In the genomic region with DNA sequence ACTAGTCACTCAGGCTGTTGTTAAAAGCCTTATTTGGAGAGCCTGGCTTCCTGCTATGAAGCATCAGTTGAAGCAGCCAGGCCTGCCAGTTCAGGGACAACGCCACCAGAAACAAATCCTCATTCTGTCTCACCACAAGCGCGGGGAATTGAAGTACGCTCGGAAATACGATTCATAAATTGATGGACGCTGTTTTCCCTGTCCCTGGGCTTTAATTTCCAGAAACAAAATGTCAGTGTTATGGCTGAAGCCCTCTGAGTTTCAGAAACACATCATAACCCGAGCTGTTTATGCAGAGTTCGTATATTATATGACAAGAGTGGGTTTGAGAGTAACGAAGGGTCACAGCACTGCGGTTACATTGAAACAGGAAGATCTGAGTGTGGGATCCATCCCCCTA, we compare ENCODE assay signal across 25 mouse cellular contexts. TPM values are rescaled to one million over a fixed set of nuclear protein-coding genes. Genes with fewer than 3 reads are reported as not detected.
DNase-seq lines count a peak whose midpoint lies in the region; ATAC-seq and TF ChIP-seq lines count a peak whose summit lies in the region.
"Had no signal": no experiment of that assay in that cellular context is flagged by ENCODE, and none has a peak within 500 bp of the region (broad histone marks: within the 10 kb centered on the region; RNA-seq: fewer than 3 reads in every experiment).

No protein-coding gene starts in this region.

- no peak for TF ChIP-seq EP300 in lung, postnatal 0 days (IDR thresholded peaks at IDR 0.05)

- H3K9ac ChIP-seq in kidney, postnatal 0 days (ENCODE audit: low read depth, low read length): no peak overlapping the region
- H3K9ac ChIP-seq in lung, postnatal 0 days (replicated peaks; ENCODE audit: low read depth): no peak overlapping the region
- H3K9ac ChIP-seq in limb, embryonic 13.5 days: peak overlapping the region; percentile 21; the same call in 1 of the 2 replicates
- H3K9ac ChIP-seq: embryonic facial prominence, embryonic 12.5 days; embryonic facial prominence, embryonic 15.5 days; forebrain, postnatal 0 days; hindbrain, embryonic 13.5 days had no signal

- no peak for ATAC-seq in kidney, postnatal 0 days (replicated peaks; ENCODE audit: low FRiP score, low read depth)
- ATAC-seq in lung, postnatal 0 days: no peak; the same call in 1 of the 2 replicates
- ATAC-seq in limb, embryonic 13.5 days (ENCODE audit: low FRiP score, low read depth): no peak
- ATAC-seq: forebrain, embryonic 14.5 days; forebrain, postnatal 0 days; hindbrain, embryonic 16.5 days; Patski had no signal

- no peaks in the 10 kb centered on the region for H3K27me3 ChIP-seq in heart, embryonic 10.5 days (ENCODE audit: insufficient read depth, poor library complexity, severe bottlenecking)
- no peaks in the 10 kb centered on the region for H3K27me3 ChIP-seq in kidney, postnatal 0 days (ENCODE audit: insufficient read depth, low read length)
- H3K27me3 ChIP-seq in lung, postnatal 0 days (replicated peaks; ENCODE audit: insufficient read depth, low read length): no peaks in the 10 kb centered on the region
- H3K27me3 ChIP-seq in limb, embryonic 13.5 days: 0 out of 2 replicates have a peak, but pooled peaks cover 3% of the 10 kb centered on the region
- H3K27me3 ChIP-seq: CH12.LX; embryonic facial prominence, embryonic 15.5 days; hindbrain, embryonic 13.5 days; Patski had no signal

- no peak for TF ChIP-seq CTCF in kidney, postnatal 0 days (IDR thresholded peaks at IDR 0.05; ENCODE audit: low read depth)
- TF ChIP-seq CTCF in lung, postnatal 0 days (IDR thresholded peaks at IDR 0.05): no peak

- H3K9me3 ChIP-seq in heart, embryonic 10.5 days: no peaks in the 10 kb centered on the region
- H3K9me3 ChIP-seq in kidney, postnatal 0 days (replicated peaks; ENCODE audit: low read length): no peaks in the 10 kb centered on the region
- no peaks in the 10 kb centered on the region for H3K9me3 ChIP-seq in lung, postnatal 0 days (ENCODE audit: low read length)
- no peaks in the 10 kb centered on the region for H3K9me3 ChIP-seq in limb, embryonic 13.5 days
- H3K9me3 ChIP-seq: embryonic facial prominence, embryonic 12.5 days; embryonic facial prominence, embryonic 15.5 days; G1E; hindbrain, embryonic 10.5 days; hindbrain, embryonic 13.5 days had no signal

- peak; percentile 85 for DNase-seq in heart, adult 11 months
- DNase-seq in heart, embryonic 10.5 days (ENCODE audit: low spot score): no peak
- DNase-seq in kidney, postnatal 0 days (ENCODE audit: low spot score): peak; percentile 16
- no peak for DNase-seq in kidney, postnatal 25 days
- DNase-seq in lung, postnatal 0 days (ENCODE audit: low spot score): peak; percentile 19
- no peak for DNase-seq in lung, adult 18-20 months
- no peak for DNase-seq in embryo, embryonic 10 days (ENCODE audit: low spot score)
- DNase-seq: adrenal gland, postnatal 36 days; cerebellum, adult 18-20 months; cerebellum, adult 9-10 months; forebrain, postnatal 0 days; gastrocnemius, adult 2 months; gastrocnemius, postnatal 14 days; heart, adult 18-20 months; heart, postnatal 36 days had no signal

- H3K36me3 ChIP-seq in heart, embryonic 10.5 days: no peaks in the 10 kb centered on the region
- H3K36me3 ChIP-seq in kidney, postnatal 0 days (ENCODE audit: insufficient read depth, low read length): no peaks in the 10 kb centered on the region
- no peaks in the 10 kb centered on the region for H3K36me3 ChIP-seq in lung, postnatal 0 days (ENCODE audit: insufficient read depth, low read length)
- H3K36me3 ChIP-seq in limb, embryonic 13.5 days: no peaks in the 10 kb centered on the region
- H3K36me3 ChIP-seq: embryonic facial prominence, embryonic 12.5 days; embryonic facial prominence, embryonic 15.5 days; G1E; hindbrain, embryonic 10.5 days; hindbrain, embryonic 13.5 days had no signal

- H3K4me2 ChIP-seq in kidney, postnatal 0 days (ENCODE audit: low read length): no peak overlapping the region
- H3K4me2 ChIP-seq in lung, postnatal 0 days (replicated peaks; ENCODE audit: low read depth, low read length): no peak overlapping the region
- no peak overlapping the region for H3K4me2 ChIP-seq in limb, embryonic 13.5 days (replicated peaks)
- H3K4me2 ChIP-seq: embryonic facial prominence, embryonic 12.5 days; embryonic facial prominence, embryonic 15.5 days; hindbrain, embryonic 13.5 days had no signal

- H3K27ac ChIP-seq in heart, embryonic 10.5 days: no peak overlapping the region
- no peak overlapping the region for H3K27ac ChIP-seq in kidney, postnatal 0 days
- H3K27ac ChIP-seq in lung, postnatal 0 days (ENCODE audit: low read length): no peak overlapping the region
- H3K27ac ChIP-seq in limb, embryonic 13.5 days: no peak overlapping the region
- H3K27ac ChIP-seq: embryonic facial prominence, embryonic 12.5 days; embryonic facial prominence, embryonic 15.5 days; gastrocnemius, adult 2 months; hindbrain, embryonic 10.5 days; hindbrain, embryonic 13.5 days had no signal

- peaks cover 4% of the 10 kb centered on the region; the same call in 1 of the 2 replicates for H3K4me1 ChIP-seq in heart, embryonic 10.5 days
- 0 out of 2 replicates have a peak, but pooled peaks cover 3% of the 10 kb centered on the region for H3K4me1 ChIP-seq in kidney, postnatal 0 days (replicated peaks; ENCODE audit: insufficient read depth, low read length)
- no peaks in the 10 kb centered on the region for H3K4me1 ChIP-seq in lung, postnatal 0 days (ENCODE audit: insufficient read depth, low read depth, low read length)
- H3K4me1 ChIP-seq in limb, embryonic 13.5 days: peaks cover 42% of the 10 kb centered on the region
- H3K4me1 ChIP-seq: hindbrain, embryonic 10.5 days; hindbrain, embryonic 13.5 days had no signal

- WGBS in heart, embryonic 10.5 days: 71% methylated on average over 11 of the region's 11 CpGs
- 31% methylated on average over 11 of the region's 11 CpGs for WGBS in kidney, postnatal 0 days
- WGBS in lung, postnatal 0 days: 39% methylated on average over 11 of the region's 11 CpGs
- WGBS in limb, embryonic 13.5 days: 60% methylated on average over 11 of the region's 11 CpGs

- H3K4me3 ChIP-seq in heart, embryonic 10.5 days: no peak overlapping the region
- no peak overlapping the region for H3K4me3 ChIP-seq in kidney, postnatal 0 days (replicated peaks; ENCODE audit: low read depth, low read length)
- H3K4me3 ChIP-seq in lung, postnatal 0 days (ENCODE audit: low read depth, low read length): no peak overlapping the region
- H3K4me3 ChIP-seq in limb, embryonic 13.5 days: no peak overlapping the region
- H3K4me3 ChIP-seq: embryonic facial prominence, embryonic 12.5 days; embryonic facial prominence, embryonic 15.5 days; gastrocnemius, adult 2 months; hindbrain, embryonic 10.5 days; hindbrain, embryonic 13.5 days had no signal

RNA-seq across cellular contexts. Expression of a gene that starts 25.5 kb away (rescaled TPM):
- 11.8 and 14.4 TPM in 2 replicates for polyA plus RNA-seq in heart, embryonic 10.5 days (2016; fragmentation: Nextera tagmentation; extraction: Ambion mirVana)
- polyA plus RNA-seq in kidney, postnatal 0 days (2015; fragmentation: Nextera tagmentation; extraction: Ambion mirVana): 29.2 and 34.8 TPM in 2 replicates
- 16.7 and 19.9 TPM in 2 replicates for polyA plus RNA-seq in lung, postnatal 0 days (2015; fragmentation: Nextera tagmentation; extraction: Ambion mirVana)
- polyA plus RNA-seq in limb, embryonic 13.5 days (2015; fragmentation: Nextera tagmentation; extraction: Ambion mirVana): 15.7 and 17.9 TPM in 2 replicates
- polyA plus RNA-seq: G1E had no signal

Comparison
In these comparisons a context has a peak if more than half of its experiments do, and no peak if none do; other contexts are left out.
1. DNase-seq: peak in heart, adult 11 months (single experiment), kidney, postnatal 0 days (single experiment) and lung, postnatal 0 days (single experiment); none in heart, embryonic 10.5 days (single experiment), kidney, postnatal 25 days (0 of 2), lung, adult 18-20 months (0 of 2) and embryo, embryonic 10 days (single experiment).